Mouse (Mus musculus) kidney, postnatal 14 days (tissue): ENCODE measurements around the gene Fbf1.
"Not testable (repeated sequence)": the region's sequence is repeated elsewhere in the genome, so short reads cannot be mapped to it uniquely, and the experiment has no call there.

Experiments used
- DNase-seq: peaks from one replicate; pipeline ENCODE4 v3.0.0; 2022; ENCODE audit warnings: mixed read lengths

Fbf1 gene

DNA sequence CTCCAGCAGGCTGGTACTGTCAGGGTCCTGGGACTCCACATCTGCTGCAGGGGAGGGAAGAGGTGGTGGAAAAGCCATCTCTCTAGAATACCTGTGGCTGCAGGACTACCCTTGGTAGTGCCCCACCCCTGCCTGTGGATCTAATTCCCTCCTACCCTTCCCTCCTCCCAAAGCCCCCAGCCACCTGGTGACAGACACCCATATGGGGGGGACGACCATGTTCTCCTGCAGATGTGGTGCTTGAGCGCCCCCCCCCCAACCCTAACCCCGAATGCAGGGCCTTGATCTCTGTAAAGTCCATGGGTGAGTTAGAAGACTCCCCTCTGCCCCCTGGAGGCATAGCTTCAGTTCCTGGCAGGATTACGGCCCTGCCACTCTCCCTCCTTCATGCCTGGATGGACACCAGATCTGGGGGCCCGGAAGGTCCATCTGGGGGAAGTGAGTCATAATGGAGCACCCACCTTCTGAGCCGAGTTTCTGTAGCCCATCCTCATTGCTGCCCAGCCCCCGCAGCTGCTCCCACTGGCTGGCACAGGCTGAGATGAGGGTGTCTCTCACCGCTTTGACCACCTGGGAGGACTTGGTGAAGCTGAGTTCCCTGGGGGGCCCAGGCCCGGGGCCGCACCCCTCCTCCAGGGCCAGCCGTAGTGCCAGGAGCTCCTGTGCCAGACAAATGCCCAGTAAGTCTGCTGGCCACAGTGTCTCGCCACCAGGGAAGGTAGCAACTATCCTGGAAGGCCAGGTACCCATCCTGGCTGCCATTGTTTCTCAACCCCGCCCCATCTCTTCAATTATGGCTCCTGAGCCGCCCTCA lies 60.8 kb downstream of the Fbf1 start:
- DNase-seq: no peak

- DNase-seq: no peak
These were observed 61.6 kb downstream of the Fbf1 start for GRCm38 (mm10) chr11:116106154-116106962.

GRCm38 (mm10) chr11:116105065-116105464 lies 62.9 kb downstream of the Fbf1 start:
- no peak for DNase-seq

GRCm38 (mm10) chr11:116104006-116104646 lies 63.8 kb downstream of the Fbf1 start:
- DNase-seq: peak; percentile 88

GRCm38 (mm10) chr11:116103572-116103971 lies 64.4 kb downstream of the Fbf1 start:
- no peak for DNase-seq

- DNase-seq: no peak
These were observed 65.5 kb downstream of the Fbf1 start for GRCm38 (mm10) chr11:116102472-116102871.

DNA sequence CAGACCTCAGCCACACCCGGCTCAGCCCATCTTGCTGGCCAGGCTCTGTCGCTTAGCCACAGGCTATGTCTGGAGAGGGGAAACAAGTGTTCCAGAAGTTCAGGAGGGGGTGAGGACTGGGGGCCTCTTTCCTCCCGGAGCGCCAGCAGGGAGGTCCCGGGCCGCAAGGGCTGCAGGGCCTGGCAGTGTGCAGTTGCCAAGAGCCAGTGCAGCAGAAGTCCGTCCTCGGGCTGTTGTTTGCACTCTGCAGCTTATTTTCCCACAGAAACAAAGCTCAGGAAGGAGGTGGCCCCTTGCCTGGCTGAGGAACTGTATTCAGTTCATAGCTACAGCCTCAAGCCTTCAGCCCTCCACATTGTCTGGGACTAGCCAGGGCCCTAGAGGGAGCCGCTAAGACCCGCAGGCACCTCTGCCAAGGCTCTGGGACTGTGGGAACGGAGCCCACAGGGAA lies 66.0 kb downstream of the Fbf1 start:
- DNase-seq: peak; percentile 71

- no peak for DNase-seq
These were observed 67.1 kb downstream of the Fbf1 start for GRCm38 (mm10) chr11:116100839-116101238.

DNA sequence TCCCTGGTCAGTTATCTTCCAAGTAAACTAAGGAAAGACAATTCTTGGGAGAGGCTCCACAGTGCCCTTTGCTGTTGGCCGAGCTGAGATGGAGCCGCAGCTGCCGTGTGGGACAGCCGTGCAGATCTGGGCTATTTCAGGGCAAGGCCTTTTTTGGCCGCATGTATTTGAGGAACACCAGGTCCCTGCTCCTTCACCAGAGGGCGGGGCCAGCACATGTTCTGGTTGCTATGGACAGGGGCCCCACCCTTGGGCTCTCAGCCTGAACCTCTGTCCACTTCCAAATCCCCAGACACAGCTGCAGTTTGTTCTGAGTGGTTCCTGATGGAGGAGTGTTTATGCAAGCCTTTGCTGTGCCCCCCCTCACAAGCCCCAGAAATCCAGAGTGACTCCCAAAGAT lies 67.6 kb downstream of the Fbf1 start:
- peak; percentile 76 for DNase-seq

DNA sequence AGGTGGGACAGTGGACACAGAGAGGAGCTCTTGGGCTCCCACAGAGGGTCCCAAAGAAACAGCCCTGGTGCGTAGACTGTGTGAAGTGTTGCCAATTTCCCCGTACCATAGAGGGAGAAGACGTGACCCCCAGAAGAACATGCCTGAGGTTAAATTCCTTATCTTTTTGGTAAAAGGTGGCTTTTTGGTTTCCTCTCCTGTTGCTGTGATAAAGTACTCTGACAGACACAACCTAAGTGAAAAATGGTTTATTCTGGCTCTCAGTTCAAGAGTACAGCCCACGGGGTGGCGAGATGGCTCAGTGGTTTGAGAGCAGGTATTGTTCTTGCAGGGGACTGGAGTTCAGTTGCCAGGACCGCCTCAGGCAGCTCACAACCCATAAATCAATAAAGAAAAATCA lies 68.5 kb downstream of the Fbf1 start:
- DNase-seq: no peak

GRCm38 (mm10) chr11:116098711-116099460 lies 69.1 kb downstream of the Fbf1 start:
- peak; percentile 72 for DNase-seq

DNA sequence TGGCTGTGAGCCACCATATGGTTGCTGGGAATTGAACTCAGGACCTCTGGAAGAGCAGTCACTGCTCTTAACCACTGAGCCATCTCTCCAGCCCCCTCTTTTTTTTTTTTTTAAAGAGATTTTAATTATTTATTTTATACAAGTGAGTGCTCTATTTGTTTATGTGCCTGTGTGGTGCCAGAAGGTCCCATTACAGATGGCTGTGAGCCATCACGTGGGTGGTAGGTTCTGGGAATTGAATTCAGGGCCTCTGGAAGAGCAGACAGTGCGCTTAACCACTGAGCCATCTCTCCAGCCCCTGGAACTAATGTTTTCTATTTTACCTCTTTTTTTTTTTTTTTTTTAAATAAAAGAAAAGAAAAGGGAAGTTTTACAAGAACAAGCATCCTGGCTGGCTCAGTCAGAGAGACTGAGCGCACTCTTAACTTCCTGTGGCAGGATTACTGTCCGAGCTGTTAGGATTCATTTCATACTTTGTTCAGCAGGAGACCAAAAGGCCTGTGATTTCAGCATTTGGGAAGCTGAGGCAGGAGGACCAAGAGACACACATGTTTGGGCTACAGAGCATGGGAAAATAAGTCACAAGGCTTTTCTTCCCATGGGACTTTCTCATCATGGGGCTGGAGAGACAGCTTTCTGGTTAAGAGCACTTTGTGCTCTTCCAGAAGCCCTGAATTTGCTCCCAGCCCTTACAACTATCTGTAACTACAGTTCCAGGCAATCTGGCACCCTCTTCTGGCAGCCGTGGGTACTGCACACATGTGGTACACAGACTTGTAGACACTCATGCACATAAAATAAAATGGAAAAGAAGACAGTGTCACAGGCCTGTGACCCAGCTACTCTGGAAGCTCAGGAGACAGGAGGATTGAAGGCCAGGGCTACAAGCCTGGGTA lies 71.5 kb downstream of the Fbf1 start:
- DNase-seq: no peak

GRCm38 (mm10) chr11:116095573-116095972 lies 72.4 kb downstream of the Fbf1 start:
- peak; percentile 85 for DNase-seq

- DNase-seq: no peak
These were observed 74.0 kb downstream of the Fbf1 start for GRCm38 (mm10) chr11:116093771-116094565.

DNA sequence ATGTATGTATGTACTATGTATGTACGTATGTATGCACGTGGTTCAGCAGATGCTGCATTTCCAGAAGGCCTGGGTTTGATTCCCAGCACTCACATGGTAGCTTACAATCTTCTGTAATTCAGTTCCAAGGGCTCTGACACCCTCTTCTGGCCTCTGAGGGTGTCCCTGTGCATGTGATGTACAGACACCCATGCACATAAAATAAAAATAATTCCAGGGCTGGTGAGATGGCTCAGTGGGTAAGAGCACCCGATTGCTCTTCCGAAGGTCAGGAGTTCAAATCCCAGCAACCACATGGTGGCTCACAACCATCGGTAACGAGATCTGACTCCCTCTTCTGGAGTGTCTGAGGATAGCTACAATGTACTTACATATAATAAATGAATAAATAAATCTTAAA lies 75.0 kb downstream of the Fbf1 start:
- DNase-seq: not testable (repeated sequence)
